Mouse (Mus musculus) heart, adult 2 months (tissue): ENCODE results near the gene C2cd5.

Experiments used
- CTCF ChIP-seq: fragments of 200-600 bp; IDR thresholded peaks from 2 replicates; pipeline ENCODE4 v1.8.1; 2022; ENCODE audit warnings: antibody characterized with exemption, mild to moderate bottlenecking, moderate library complexity
- EP300 ChIP-seq: fragments of 200-500 bp; IDR thresholded peaks from 2 replicates; pipeline ENCODE4 v1.6.1; 2011; ENCODE audit warnings: low read depth, low read length, control low read depth; ENCODE audit not compliant: insufficient read depth
- POLR2A ChIP-seq: fragments of 200-500 bp; IDR thresholded peaks from 2 replicates; pipeline ENCODE4 v1.6.1; 2011; ENCODE audit warnings: mild to moderate bottlenecking, low read depth, low read length, control low read depth; ENCODE audit not compliant: insufficient read depth

GRCm38 (mm10) chr6:143004801-143005200 lies 95.1 kb downstream of the C2cd5 start:
- TF ChIP-seq CTCF (no peak), POLR2A (no peak), EP300 (no peak)
